Mouse (Mus musculus) kidney, embryonic 16.5 days (tissue): ENCODE results near the gene Tmem39a. TPM values are rescaled to one million over a fixed set of nuclear protein-coding genes. Genes with fewer than 3 reads are reported as not detected.

Experiments
- ATAC-seq: fragments of 200-750 bp; cut with Nextera tagmentation; 2 replicates; pipeline ENCODE4 v1.8.0; 2017; ENCODE audit warnings: moderate TSS enrichment; ENCODE audit not compliant: low FRiP score, low TSS enrichment
- H3K27ac ChIP-seq: fragments of 300-500 bp; sonication (generic); 2 replicates; pipeline ENCODE4 v1.5.1; 2014; ENCODE audit warnings: low read length
- H3K27me3 ChIP-seq: fragments of 300-500 bp; sonication (generic); 2 replicates; pipeline ENCODE4 v1.6.1; 2014; ENCODE audit warnings: low read length, control low read depth, mixed read lengths; ENCODE audit not compliant: insufficient read depth
- H3K36me3 ChIP-seq: fragments of 300-500 bp; sonication (generic); 2 replicates; pipeline ENCODE4 v1.6.1; 2014; ENCODE audit warnings: low read length, control low read depth, mixed read lengths; ENCODE audit not compliant: insufficient read depth
- H3K4me1 ChIP-seq: fragments of 300-500 bp; sonication (generic); 2 replicates; pipeline ENCODE4 v1.6.1; 2014; ENCODE audit warnings: low read length, control low read depth, mixed read lengths; ENCODE audit not compliant: insufficient read depth
- H3K4me2 ChIP-seq: fragments of 300-500 bp; sonication (generic); replicated peaks from 2 replicates; pipeline ENCODE4 v1.6.1; 2014; ENCODE audit warnings: low read depth, low read length
- H3K4me3 ChIP-seq: fragments of 300-500 bp; sonication (generic); 2 replicates; pipeline ENCODE4 v1.5.1; 2014; ENCODE audit warnings: mild to moderate bottlenecking, low read length
- H3K9ac ChIP-seq: fragments of 300-500 bp; sonication (generic); replicated peaks from 2 replicates; pipeline ENCODE4 v1.6.1; 2014; ENCODE audit warnings: low read length
- H3K9me3 ChIP-seq: fragments of 300-500 bp; sonication (generic); 2 replicates; pipeline ENCODE4 v1.6.1; 2016; ENCODE audit warnings: low read length, control low read depth
- WGBS: fragments of 180-500 bp; shearing (Covaris S2); extraction: QIAGEN DNeasy Blood & Tissue Kit; methylation state at CpG from one replicate; pipeline ENCODE4 v1.1.7; 2014; 5-methylcytosine and 5-hydroxymethylcytosine counted together
- polyA plus RNA-seq: library from polyadenylated mRNA; unstranded; fragments of >200 nt; fragmentation: Nextera tagmentation; extraction: Ambion mirVana; gene quantifications from 2 replicates; pipeline ENCODE4 v1.2.1, GENCODE M21; 2015

The Tmem39a gene
- polyA plus RNA-seq, 1 experiment from 2014 or later: 139 TPM

DNA sequence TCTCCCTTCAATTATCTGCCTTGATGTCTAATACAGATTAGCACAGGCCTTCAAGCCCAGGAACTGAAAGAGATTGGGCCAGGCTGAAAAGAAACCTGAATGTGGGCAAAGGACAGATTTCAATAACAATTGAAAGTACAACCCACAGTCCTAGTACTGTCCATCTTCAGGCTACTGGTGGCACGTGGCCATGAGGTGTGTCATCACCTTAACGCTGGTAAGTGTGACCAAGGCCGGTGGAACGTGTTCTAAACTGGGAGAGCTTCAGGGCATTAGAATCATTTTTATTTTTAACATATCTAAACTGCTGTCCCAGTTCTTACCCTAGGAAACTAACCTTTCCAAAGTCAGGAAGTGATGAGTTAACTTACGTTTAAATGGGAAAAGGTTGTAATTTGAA lies 28.7 kb downstream of the Tmem39a start:
- Histone ChIP-seq H3K4me3 (no peak overlapping the region), H3K27me3 (no peaks in the 10 kb centered on the region), H3K4me1 (no peaks in the 10 kb centered on the region), H3K9me3 (no peaks in the 10 kb centered on the region), H3K27ac (no peak overlapping the region), H3K9ac (no peak overlapping the region), H3K4me2 (no peak overlapping the region), H3K36me3 (peaks cover 78% of the 10 kb centered on the region)
- no peak for ATAC-seq
- WGBS: 95% methylated on average over 5 of the region's 5 CpGs

DNA sequence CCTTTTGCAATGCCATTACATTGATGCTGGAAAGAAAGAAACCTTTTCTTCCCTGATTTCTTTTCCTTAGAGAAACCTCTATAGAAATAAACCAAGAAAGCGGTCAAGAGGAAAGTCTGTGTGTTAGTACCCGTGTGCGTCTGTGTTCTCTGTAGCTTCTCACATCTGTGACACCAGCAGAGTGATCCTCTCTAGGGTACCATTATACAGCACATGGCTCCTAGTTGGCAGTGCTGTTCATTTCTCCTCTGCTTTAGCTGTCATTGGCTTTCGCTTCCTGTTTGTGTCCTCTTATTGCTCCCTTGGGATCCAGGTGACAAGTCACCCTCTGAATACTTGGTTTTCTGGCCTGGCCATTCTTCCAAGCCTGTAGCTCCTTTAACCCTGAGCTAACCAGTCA lies 29.1 kb downstream of the Tmem39a start:
- H3K27ac ChIP-seq: no peak overlapping the region
- H3K27me3 ChIP-seq: no peaks in the 10 kb centered on the region
- no peak overlapping the region for H3K9ac ChIP-seq
- peaks cover 79% of the 10 kb centered on the region for H3K36me3 ChIP-seq
- H3K9me3 ChIP-seq: no peaks in the 10 kb centered on the region
- no peak overlapping the region for H3K4me3 ChIP-seq
- WGBS: 87% methylated on average over 4 of the region's 4 CpGs
- no peak for ATAC-seq
- H3K4me2 ChIP-seq: no peak overlapping the region
- no peaks in the 10 kb centered on the region for H3K4me1 ChIP-seq

DNA sequence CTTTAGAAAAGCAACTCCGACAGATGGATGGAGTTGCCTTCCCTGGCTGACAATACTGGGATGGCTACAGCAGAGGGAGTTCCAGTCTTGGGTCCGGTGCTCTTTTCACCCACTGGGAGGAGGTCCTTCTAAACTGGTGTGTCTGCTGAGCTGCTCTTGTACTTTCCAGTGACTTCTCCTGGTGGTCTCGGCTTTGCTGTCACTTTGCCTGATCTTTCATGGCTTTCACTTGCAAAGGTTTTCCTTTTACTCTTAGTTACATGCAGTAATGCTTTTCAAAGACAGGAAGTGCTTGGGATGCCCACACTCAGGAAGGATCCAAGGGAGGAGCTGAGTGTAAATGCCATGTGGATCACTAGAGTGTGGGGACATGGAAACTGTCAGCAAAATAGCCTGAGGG lies 33.0 kb downstream of the Tmem39a start:
- ATAC-seq: no peak
- Histone ChIP-seq H3K4me2 (no peak overlapping the region), H3K27ac (no peak overlapping the region), H3K36me3 (peaks cover 58% of the 10 kb centered on the region), H3K9ac (no peak overlapping the region), H3K4me1 (no peaks in the 10 kb centered on the region), H3K4me3 (no peak overlapping the region), H3K27me3 (no peaks in the 10 kb centered on the region), H3K9me3 (no peaks in the 10 kb centered on the region)
- WGBS: 72% methylated on average over 3 of the region's 3 CpGs

DNA sequence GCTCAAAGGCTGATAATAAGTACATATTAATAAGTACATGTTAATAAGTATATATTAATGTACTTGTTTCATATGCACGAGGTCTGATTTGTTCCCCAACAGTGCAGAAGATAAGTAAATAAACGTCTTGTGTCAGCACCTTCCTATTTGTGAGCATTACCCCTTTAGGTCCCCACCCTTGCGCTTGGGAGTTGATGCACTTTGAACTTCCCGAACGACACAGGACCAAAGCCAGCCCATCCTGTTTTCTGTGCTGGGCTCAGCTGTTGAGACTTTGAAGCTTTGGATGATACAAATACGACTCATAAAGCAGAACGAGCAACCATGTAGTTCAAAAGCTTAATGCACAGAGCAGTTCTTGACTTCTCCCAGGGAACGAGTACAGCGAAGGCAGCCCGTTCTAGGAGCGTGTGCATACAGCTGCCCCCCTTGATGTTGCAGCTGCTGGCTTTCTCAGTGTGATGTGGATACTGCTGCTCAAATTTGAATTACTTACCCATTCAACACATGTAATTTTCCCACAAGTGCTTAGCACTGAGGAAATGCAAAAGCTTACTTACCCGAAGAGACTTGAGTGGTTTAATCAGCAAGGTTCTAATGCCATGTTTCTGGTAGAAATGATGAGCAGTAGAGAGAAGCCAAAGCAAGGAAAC lies 33.7 kb downstream of the Tmem39a start:
- H3K27ac ChIP-seq: no peak overlapping the region
- H3K27me3 ChIP-seq: no peaks in the 10 kb centered on the region
- H3K4me3 ChIP-seq: no peak overlapping the region
- H3K9me3 ChIP-seq: no peaks in the 10 kb centered on the region; the same call in 1 of the 2 replicates
- no peak overlapping the region for H3K9ac ChIP-seq
- no peak overlapping the region for H3K4me2 ChIP-seq
- H3K4me1 ChIP-seq: no peaks in the 10 kb centered on the region
- 83% methylated on average over 12 of the region's 12 CpGs for WGBS
- H3K36me3 ChIP-seq: peaks cover 54% of the 10 kb centered on the region
- no peak for ATAC-seq

DNA sequence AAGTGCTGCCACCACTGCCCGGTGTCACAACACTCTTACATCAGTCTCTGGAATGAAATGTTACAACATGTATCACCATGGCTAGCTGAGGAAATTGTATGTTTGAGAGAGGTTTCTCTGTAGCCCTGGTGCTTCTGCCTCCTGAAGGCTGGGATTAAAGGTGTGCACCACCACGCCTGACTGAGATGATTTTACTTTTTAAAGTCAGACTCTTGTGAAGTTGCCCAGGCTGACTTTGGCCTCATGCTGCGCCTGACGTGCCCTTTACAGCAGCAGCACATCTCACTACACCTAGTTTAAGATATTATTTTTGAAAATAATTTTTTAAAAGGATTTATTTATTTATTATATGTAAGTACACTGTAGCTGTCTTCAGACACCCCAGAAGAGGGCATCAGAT lies 34.4 kb downstream of the Tmem39a start:
- H3K9ac ChIP-seq: no peak overlapping the region
- no peaks in the 10 kb centered on the region; the same call in 1 of the 2 replicates for H3K9me3 ChIP-seq
- H3K4me3 ChIP-seq: no peak overlapping the region
- H3K4me1 ChIP-seq: no peaks in the 10 kb centered on the region
- 97% methylated on average over 4 of the region's 4 CpGs for WGBS
- H3K27me3 ChIP-seq: no peaks in the 10 kb centered on the region
- H3K36me3 ChIP-seq: peaks cover 46% of the 10 kb centered on the region
- no peak for ATAC-seq
- H3K27ac ChIP-seq: no peak overlapping the region
- H3K4me2 ChIP-seq: no peak overlapping the region

DNA sequence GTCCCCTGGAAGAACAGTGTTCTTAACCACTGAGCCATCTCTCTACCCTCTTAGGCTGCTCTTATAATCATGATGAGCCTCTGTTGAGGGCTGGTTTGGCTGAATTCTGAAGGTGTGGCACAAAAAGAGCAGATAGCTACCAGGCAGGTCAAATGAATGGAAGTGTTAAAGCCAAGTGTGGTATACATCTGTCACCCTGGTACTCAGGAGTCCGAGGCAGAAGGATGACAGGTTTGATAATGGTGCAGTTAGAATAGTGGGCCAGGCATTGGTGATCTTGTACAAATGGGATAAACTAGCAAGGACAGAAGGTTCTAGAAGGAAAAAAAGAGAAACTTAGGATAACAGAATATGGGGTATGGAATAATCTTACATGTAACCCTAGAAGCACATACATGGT lies 35.9 kb downstream of the Tmem39a start:
- ATAC-seq: no peak
- WGBS: 86% methylated on average over 1 of the region's 1 CpGs
- Histone ChIP-seq H3K9me3 (no peaks in the 10 kb centered on the region; the same call in 1 of the 2 replicates), H3K9ac (no peak overlapping the region), H3K4me1 (no peaks in the 10 kb centered on the region), H3K36me3 (peaks cover 36% of the 10 kb centered on the region), H3K27me3 (no peaks in the 10 kb centered on the region), H3K4me3 (no peak overlapping the region), H3K4me2 (no peak overlapping the region), H3K27ac (no peak overlapping the region)

DNA sequence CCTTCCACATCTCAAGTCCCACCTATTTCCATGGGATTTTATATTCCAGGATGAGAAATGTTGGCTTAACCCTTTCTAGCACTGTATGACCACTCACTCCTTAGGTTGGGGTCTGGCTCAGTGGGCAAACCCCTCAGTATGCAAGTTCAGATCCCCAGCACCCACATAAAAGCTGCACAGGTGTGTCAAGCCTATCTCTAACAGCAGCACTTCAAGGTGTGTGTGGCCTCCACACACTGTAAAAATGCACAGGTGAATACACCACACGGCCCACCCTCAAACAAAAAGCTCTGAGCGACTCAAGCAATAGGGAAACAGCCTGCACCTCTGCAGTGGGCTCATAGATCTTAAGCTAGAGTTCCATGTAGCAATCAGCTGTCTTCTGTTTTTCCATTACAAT lies 37.6 kb downstream of the Tmem39a start:
- no peak overlapping the region for H3K4me2 ChIP-seq
- H3K4me3 ChIP-seq: no peak overlapping the region
- H3K36me3 ChIP-seq: peaks cover 28% of the 10 kb centered on the region
- no peak for ATAC-seq
- WGBS: 89% methylated on average over 2 of the region's 2 CpGs
- no peaks in the 10 kb centered on the region for H3K4me1 ChIP-seq
- no peaks in the 10 kb centered on the region for H3K27me3 ChIP-seq
- H3K9ac ChIP-seq: no peak overlapping the region
- no peak overlapping the region for H3K27ac ChIP-seq
- H3K9me3 ChIP-seq: no peaks in the 10 kb centered on the region; the same call in 1 of the 2 replicates

DNA sequence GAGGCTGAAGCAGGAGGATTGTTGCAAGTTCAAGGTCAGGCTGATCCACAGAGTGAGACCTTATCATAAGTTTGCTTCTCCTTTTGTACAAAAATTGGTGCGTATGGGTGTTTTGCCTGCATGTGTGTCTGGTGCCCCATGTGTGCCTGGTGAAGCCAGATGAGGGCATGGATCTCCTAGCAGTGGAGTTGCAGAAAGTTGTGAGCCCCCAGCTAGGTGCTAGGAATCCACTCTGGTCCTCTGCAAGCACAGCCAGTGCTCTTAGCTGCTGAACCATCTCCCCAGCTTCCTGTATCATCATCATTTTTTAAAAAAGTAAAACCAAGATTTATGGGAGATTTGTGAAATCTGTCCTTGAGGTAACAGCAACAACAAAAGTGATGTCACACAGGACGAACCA lies 38.2 kb downstream of the Tmem39a start:
- Histone ChIP-seq H3K9ac (no peak overlapping the region), H3K4me2 (no peak overlapping the region), H3K9me3 (no peaks in the 10 kb centered on the region; the same call in 1 of the 2 replicates), H3K27me3 (no peaks in the 10 kb centered on the region), H3K4me1 (no peaks in the 10 kb centered on the region), H3K27ac (no peak overlapping the region), H3K36me3 (peaks cover 28% of the 10 kb centered on the region), H3K4me3 (no peak overlapping the region)
- whole genome bisulfite sequencing: 78% methylated on average over 2 of the region's 2 CpGs
- no peak for ATAC-seq

DNA sequence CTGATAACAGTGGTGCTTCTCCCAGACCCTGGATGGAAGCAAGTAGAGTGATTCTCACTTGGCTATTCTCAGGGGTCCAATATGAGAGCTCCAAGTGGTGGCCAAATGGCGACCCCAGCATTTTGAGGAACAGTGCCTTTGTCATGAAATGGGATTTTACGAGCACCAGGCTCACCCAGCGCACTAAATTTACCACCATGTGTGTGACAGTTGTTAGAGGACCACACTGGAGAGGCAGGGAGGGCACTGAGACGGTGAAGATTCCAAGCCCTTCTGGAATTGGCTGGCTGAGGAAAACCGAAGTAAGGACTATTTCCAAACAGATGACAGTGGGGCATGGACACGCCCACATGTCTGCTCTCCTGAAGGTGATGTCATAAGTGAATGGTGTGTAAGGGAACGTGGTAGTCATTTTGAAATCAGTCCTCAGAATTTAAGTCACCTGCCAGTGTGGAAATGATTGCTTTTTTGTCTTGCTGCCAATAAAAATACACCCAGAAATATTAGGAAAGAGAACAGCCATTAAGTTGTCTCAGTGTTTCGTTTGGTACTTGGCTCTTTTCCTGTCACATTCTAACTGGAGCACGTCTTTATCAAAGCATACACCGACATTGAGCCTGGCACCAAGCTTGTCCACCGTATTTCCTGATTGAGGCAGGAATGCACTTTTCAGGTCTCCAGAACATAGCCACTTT lies 40.6 kb downstream of the Tmem39a start:
- H3K4me1 ChIP-seq: no peaks in the 10 kb centered on the region
- H3K4me3 ChIP-seq: no peak overlapping the region
- WGBS: 44% methylated on average over 11 of the region's 11 CpGs
- no peaks in the 10 kb centered on the region; the same call in 1 of the 2 replicates for H3K9me3 ChIP-seq
- no peaks in the 10 kb centered on the region for H3K27me3 ChIP-seq
- H3K9ac ChIP-seq: no peak overlapping the region
- no peak overlapping the region for H3K27ac ChIP-seq
- ATAC-seq: no peak
- H3K4me2 ChIP-seq: no peak overlapping the region
- H3K36me3 ChIP-seq: peaks cover 18% of the 10 kb centered on the region
